Mouse (Mus musculus): Measurements from ENCODE around the gene Hikeshi.

Hikeshi gene

GRCm38 (mm10) chr7:89940571-89941463 lies at the start of gene Hikeshi:
Hikeshi (minus strand) TSS chr7:89941204.
- peak; percentile 93 for DNase-seq (ENCODE audit: extremely low spot score)

- no peak for DNase-seq (ENCODE audit: extremely low spot score)
These were observed 43.4 kb upstream of the Hikeshi start for GRCm38 (mm10) chr7:89984421-89984820.

DNA sequence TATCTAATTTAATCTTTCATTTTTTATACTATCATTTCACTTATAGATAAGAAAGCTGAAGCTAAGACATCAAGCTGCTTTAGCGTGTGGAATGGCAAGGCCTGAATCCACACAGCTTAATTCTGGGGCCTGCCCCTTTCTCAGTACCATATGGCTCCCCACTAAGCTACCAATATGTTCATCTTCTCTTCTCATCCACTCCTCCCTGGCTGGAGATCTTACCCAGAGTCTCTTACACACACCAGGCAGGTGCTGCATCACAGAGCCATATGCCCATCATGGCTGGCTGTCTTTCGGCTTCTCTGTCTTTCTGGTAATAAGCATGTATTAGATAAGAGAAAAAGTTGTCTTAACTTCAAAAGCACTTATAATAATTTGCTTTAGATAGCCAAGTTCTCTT lies 42.4 kb upstream of the Hikeshi start:
- no peak for DNase-seq (ENCODE audit: extremely low spot score)

DNA sequence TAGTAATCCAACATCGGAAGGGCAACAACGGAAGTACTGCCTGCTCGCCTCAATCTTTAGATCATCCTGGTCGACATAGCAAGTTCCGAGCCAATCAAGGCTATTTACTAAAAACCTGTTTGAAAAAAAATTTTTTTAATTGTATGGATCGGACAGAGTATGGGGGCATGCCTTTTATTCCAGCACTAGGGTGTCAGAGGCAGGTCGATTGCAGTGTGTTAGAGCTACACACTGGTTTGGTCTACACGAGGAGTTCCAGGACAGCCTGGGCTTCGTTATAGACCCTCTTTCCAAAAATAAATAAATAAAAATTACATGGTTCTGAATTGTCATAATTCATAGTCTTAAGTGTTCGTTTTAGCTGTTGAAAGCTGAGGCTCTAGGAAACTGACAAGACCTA lies 40.6 kb upstream of the Hikeshi start:
- DNase-seq (ENCODE audit: extremely low spot score), result no peak

- DNase-seq (ENCODE audit: extremely low spot score), result peak; percentile 94
These were observed 39.8 kb upstream of the Hikeshi start, which contains the start of gene Eed for GRCm38 (mm10) chr7:89980485-89981422. Eed (minus strand) TSS chr7:89980983.

DNA sequence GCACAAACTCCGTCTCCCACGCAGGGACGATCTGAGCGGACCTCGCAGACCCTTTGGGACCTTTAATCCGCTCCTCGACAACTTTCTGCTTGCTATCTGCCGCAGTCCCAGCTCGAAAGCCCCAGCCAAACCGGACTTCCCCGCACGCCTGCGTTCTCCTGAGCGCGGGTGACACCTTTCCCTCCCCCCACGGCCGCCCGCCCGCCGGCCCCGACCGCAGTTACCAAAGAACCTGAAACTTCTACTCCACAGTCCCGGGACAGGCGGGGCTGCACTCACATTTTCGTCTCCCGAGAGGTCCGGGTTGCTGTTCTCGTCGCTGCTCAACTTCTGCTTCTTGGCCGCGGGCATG lies 39.1 kb upstream of the Hikeshi start:
- no peak for DNase-seq (ENCODE audit: extremely low spot score)

DNA sequence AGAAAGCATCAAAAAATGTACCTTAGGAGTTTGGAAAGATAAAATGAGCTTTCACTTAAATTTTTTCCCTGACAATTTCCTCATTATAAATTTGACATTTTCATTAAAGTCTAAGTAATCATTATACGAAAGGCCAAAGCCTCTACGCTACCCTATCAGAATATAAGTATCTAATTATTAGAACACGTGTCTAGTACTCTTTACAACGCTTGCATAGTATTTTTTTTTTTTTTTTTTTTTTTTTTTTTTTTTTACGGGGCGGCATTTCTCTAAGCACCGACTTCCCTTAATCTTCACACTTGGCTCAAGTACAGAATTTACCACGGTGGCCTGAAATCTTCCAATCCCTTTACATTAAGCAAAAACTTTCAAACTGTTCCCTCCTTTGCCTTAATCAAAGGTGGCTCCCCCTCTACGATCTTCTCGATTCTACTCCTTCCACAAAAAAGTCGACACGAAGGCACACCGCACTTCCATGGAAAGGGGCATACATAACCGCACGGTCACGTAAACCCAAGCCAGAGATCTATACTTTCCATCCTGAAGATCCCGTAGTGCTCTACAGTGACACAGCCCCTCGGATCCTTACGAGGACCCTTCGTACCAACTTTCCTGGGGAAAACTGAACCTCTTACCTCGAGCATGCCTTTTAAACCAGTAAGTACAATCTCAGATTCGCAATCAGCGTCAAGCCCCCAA lies 38.6 kb upstream of the Hikeshi start:
- DNase-seq (ENCODE audit: extremely low spot score), result peak; percentile 50

DNA sequence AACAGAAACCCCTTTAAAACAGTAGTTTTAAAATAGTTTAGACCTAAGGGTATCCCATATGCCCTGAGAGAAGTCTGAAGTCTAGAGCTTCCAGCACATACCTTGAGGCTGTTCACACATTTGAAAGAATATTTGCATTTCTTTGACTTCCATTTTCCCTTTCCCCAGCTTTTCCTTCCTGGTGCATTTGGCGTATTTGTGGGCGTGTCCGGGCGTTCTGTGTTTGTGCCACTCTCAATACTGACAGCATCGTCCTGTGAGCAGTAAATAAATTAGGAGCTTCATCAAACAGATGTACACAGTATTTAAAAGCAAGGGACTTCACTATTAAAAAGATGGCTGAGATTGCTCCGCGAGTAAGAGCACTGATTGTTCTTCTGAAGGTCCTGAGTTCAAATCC lies 35.8 kb upstream of the Hikeshi start:
- DNase-seq (ENCODE audit: extremely low spot score), result no peak

DNA sequence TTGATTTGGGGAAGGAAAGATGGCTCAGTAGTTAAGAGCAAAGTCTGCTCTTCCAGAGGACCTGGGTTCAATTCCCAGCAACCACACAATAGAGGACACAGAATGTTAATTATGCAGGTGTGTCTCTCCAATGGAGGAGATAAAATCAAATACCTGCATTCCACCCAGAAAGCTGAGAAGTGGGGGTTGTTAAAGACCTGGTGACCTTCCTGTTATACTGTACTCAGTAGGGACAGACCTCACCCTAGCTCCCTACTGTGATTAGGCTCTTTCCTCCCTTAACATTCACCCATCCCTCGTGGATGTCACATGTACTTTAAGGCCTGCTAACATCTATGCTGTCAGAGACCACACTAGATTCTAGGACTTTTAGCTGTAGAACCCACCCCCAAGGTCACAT lies 34.6 kb upstream of the Hikeshi start:
- no peak for DNase-seq (ENCODE audit: extremely low spot score)

DNA sequence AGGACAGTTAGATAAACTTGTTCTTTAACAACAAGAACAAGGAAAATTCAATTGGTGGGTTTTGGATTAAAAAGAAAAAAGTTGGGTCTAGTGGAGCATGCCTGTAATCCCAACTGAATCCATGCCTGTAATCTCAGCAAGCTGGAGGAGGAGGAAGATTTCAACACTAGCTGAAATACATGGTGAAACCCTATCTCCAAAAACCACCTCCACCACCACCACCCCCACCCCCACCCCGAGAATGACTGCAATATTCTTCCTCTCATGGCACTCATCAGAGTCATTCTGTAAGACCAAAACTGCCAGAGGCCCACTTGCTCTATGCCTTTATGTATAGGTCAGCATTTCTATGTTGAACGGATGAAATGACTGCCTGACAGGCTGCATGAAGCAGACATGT lies 26.2 kb upstream of the Hikeshi start:
- no peak for DNase-seq (ENCODE audit: extremely low spot score)

DNA sequence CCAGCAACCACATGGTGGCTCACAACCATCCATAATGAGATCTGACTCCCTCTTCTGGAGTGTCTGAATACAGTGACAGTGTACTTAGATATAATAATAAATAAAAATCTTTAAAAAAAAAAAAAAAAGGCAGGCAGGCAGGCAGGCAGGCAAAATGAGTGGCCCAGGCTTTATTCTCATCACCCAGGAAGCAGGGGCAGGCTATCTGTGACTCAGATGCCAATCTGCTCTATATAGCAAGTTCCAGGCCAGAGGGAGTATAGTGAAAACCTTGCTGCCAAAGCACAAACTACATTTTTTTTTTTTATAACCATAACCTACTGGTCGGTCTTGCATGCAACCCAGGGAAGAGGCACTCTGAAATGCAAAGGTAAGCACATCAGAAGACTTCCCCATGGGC lies 25.8 kb upstream of the Hikeshi start:
- no peak for DNase-seq (ENCODE audit: extremely low spot score)

- no peak for DNase-seq (ENCODE audit: extremely low spot score)
These were observed 22.1 kb upstream of the Hikeshi start for GRCm38 (mm10) chr7:89963135-89963534.

GRCm38 (mm10) chr7:89957300-89957699 lies 16.3 kb upstream of the Hikeshi start:
- DNase-seq (ENCODE audit: extremely low spot score), result no peak

DNA sequence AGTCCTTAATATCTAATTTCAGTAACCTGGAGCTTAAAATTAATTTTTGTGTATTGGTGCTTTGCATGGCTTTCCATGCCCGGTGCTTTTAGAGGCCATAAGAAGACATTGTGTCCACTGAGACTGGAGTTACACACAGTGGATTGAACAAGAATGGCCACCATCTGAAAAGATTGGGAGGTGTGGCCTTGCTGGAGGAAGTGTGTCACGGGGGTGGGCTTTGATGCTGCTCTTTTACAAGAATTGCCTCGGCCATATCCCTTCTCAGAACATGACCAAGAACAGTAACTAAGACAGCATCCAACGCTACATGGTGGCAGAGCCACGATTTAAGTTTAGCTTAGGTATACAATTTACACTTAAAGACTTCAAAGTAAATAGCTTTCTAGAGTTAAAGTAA lies 13.3 kb upstream of the Hikeshi start:
- DNase-seq (ENCODE audit: extremely low spot score), result no peak

DNA sequence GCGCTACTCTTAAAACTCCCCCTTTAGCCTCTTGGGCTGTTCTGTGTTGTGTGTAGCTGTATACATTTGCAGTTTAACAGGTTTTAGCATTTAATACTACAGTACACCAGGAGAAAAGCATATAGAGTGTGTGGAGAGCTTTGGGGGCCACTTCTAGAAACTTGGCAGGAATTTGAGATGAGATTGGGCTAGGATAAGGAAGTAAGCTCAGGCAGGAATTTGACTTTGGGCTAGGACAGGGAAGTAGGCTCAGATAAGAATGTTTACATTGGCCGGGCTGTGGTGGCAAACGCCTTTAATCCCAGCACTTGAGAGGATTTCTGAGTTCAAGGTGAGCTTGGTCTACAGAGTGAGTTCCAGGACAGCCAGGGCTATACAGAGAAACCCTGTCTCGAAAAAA lies 8.4 kb upstream of the Hikeshi start:
- no peak for DNase-seq (ENCODE audit: extremely low spot score)

GRCm38 (mm10) chr7:89948026-89948425 lies 7.0 kb upstream of the Hikeshi start:
- no peak for DNase-seq (ENCODE audit: extremely low spot score)

GRCm38 (mm10) chr7:89939497-89940353 lies 1.3 kb downstream of the Hikeshi start:
- no peak for DNase-seq (ENCODE audit: extremely low spot score)

DNA sequence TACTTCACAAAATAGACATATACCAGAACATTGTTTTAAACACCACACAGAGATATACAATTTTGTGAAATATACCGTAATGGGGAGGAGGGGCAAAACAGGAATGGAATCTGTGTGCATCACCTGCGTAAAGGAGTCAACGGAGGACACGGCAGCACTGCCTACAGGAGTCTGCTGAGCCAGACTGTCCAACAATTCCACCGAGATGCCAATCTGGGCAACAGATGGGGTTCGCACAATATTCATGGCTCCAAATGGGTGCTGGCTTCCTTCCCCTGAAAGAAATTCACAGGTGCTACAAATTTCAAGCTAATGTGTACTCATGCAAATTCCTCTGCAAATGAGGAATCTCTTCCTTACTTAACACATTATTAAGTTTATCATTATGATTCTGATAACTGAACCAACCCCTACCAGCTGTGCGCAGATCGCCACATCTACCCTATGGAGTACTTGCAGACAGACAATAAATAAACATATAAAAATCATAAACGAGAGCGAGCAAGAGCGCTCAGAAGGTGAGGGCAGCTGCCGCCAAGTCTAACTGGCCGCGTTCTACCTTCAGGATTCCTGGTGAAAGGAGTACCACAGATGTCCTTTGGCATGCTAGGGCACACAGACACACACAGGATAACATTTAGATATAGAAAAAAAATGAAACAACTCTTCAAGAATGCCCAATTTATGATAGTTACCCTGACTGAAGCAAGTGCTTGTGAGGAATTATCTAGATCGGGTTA lies 17.4 kb downstream of the Hikeshi start:
- DNase-seq (ENCODE audit: extremely low spot score), result no peak

GRCm38 (mm10) chr7:89917776-89918175 lies 23.2 kb downstream of the Hikeshi start:
- no peak for DNase-seq (ENCODE audit: extremely low spot score)

- no peak for DNase-seq (ENCODE audit: extremely low spot score)
These were observed 24.3 kb downstream of the Hikeshi start for GRCm38 (mm10) chr7:89916711-89917110.

Measured in embryo, embryonic 9.5 days (tissue).